ENCODE assay signal across 17 mouse cellular contexts in genomic region chr8:117485316-117485715, GRCm38 (mm10). TPM values are rescaled to one million over a fixed set of nuclear protein-coding genes. Genes with fewer than 3 reads are reported as not detected.
DNase-seq lines count a peak whose midpoint lies in the region.
"Had no signal": no experiment of that assay in that cellular context is flagged by ENCODE, and none has a peak within 500 bp of the region (broad histone marks: within the 10 kb centered on the region; RNA-seq: fewer than 3 reads in every experiment).

No protein-coding gene starts in this region.

- peak; percentile 31 for DNase-seq in adrenal gland, adult 2 months
- no peak for DNase-seq in adrenal gland, postnatal 4 days (ENCODE audit: low spot score in 2 of 2)
- peak; percentile 85 for DNase-seq in 416B (ENCODE audit: low read depth)
- DNase-seq in brain, adult 2 months (ENCODE audit: low read depth, low spot score): peak; percentile 67
- no peak for DNase-seq in embryo, embryonic 10.5 days (ENCODE audit: low spot score)
- no peak for DNase-seq in heart, postnatal 36 days
- no peak for DNase-seq in lung, postnatal 36 days
- DNase-seq: cerebellum, adult 11 months; cerebellum, adult 2 months; cerebellum, adult 9-11 months; cerebellum, postnatal 25 days; embryo, embryonic 11 days; gastrocnemius, postnatal 10 days; gastrocnemius, postnatal 36 days; heart, adult 2 months; kidney, adult 11 months had no signal

- intact Hi-C loops in heart, postnatal 36 days (cut with DNase I): no loop called here

RNA-seq across cellular contexts. Expression of gene Plcg2, which starts 12.8 kb away (rescaled TPM):
- total RNA-seq in adrenal gland, adult 2 months (2021): 1 to 10 TPM; 6.1 to 7.0 TPM
- 3.1 and 4.3 TPM in 2 replicates for polyA plus RNA-seq in adrenal gland, adult 2 months (2012; rRNA removed)
- 1 to 10 TPM; 5.5 to 6.2 TPM for total RNA-seq in adrenal gland, postnatal 4 days (2021)
- total RNA-seq in heart, postnatal 36 days (2021): 1 to 10 TPM; 6.5 to 7.5 TPM
- total RNA-seq: G1E had no signal
- polyA plus RNA-seq: G1E had no signal

Comparison
In these comparisons a context has a peak if more than half of its experiments do, and no peak if none do; other contexts are left out.
1. DNase-seq: peak in adrenal gland, adult 2 months (single experiment), 416B (single experiment) and brain, adult 2 months (single experiment); none in adrenal gland, postnatal 4 days (0 of 2), embryo, embryonic 10.5 days (single experiment), heart, postnatal 36 days (0 of 2) and lung, postnatal 36 days (single experiment).